Mouse (Mus musculus): ENCODE results near the gene Gm49450. TPM values are rescaled to one million over a fixed set of nuclear protein-coding genes. Genes with fewer than 3 reads are reported as not detected.

Gm49450 gene
- polyA plus RNA-seq (2017; shearing (Covaris generic)), result not detected

- ATAC-seq, result peak; percentile 97
Observed at GRCm38 (mm10) chr15:98953401-98954356, at the start of gene Gm49450, which contains the start of gene Tuba1a. Gene Gm49450 (minus strand): TSS chr15:98953551. Gene Tuba1a (minus strand): TSS chr15:98953703.

DNA sequence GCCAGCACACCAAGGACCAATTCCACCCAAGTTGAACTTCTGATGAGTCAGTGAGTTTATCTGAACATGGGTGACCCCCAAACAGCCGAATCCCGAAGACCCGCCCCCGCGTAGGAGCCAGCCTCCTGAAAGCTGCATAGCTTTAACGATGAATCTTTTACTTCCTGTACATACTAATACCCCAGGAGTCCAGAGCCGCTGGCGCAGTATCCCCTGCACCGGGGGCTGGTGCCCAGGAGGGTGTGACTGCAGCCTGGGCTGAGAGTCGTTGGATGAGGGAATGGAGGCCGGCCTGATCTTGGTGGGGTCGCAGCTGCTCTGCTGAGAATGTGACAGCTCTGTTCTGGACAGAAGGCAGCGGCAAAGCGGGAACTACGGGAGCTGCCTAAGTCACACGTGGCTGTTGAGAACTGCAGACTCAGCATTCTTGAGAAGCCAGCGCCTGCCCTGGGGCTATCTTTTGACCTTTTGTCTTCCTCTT lies 48.1 kb upstream of the Gm49450 start:
- ATAC-seq, result no peak

GRCm38 (mm10) chr15:99000535-99001283 lies 47.4 kb upstream of the Gm49450 start:
- no peak for ATAC-seq

- ATAC-seq, result no peak
Observed at GRCm38 (mm10) chr15:98998775-98999157, 45.4 kb upstream of the Gm49450 start.

DNA sequence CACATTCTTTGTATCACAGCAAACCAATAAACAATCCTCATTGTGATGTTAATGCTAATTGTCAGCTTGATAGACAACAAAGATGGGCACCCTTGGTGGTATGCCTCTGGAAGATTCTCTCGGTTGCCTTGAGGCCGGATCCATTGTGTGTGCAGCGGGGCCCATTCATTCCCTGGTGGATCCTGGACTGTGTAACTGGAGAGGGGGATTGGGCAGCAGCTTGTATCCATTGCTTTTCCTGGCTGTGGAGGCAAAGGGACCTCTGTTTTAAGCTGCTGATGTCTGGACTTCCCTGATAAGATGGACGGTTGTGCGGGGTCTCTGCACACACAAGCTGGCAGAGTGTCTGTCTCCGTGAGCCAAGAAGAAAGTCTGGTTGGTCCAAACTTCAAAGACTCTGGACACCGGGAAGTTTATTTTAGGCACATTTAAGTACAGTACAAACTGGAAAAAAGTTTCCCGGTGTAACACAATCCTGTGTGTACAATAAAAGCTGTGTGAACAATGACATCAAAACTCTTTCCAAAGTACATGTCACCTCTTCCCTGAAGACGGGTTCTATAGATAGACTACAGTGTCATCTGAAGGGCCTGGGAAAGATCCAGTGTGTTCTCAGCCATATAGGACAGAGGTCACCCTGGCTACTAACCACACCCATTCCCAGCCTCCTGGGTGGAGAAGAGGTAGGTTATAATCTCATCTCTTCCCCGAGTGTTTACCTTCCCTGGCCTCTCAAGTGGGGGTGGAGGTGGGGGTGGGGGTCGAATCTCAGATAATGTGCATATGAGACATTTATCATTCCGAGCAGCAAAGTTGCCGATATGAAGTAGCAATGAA lies 44.8 kb upstream of the Gm49450 start:
- no peak for ATAC-seq

DNA sequence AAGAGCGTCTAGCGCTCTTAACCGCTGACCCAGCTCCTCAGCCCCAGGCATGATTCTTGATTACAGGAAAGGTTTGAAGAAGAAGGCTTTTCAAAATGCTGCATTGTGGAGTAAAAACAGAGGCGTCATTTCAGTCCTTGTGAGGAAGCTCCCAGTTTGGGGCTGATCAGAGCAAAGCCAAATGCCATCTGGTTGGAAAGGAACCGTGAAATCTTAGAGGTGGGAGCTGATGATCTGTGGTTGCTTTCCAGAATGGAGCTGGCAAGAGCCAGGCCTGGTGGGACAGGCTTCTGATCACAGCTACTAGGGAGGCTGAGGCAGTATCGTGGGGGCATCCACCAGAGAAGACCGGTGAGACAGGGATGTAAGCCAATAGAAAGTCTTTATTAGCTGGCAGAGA lies 43.5 kb upstream of the Gm49450 start:
- no peak for ATAC-seq

- no peak for ATAC-seq
Observed at GRCm38 (mm10) chr15:98994957-98995520, 41.7 kb upstream of the Gm49450 start.

GRCm38 (mm10) chr15:98993865-98994264 lies 40.5 kb upstream of the Gm49450 start:
- ATAC-seq, result peak; percentile 69

- ATAC-seq, result peak; percentile 73
Observed at GRCm38 (mm10) chr15:98993093-98993793, 39.9 kb upstream of the Gm49450 start.

- peak; percentile 55 for ATAC-seq
Observed at GRCm38 (mm10) chr15:98992086-98992912, 38.9 kb upstream of the Gm49450 start.

DNA sequence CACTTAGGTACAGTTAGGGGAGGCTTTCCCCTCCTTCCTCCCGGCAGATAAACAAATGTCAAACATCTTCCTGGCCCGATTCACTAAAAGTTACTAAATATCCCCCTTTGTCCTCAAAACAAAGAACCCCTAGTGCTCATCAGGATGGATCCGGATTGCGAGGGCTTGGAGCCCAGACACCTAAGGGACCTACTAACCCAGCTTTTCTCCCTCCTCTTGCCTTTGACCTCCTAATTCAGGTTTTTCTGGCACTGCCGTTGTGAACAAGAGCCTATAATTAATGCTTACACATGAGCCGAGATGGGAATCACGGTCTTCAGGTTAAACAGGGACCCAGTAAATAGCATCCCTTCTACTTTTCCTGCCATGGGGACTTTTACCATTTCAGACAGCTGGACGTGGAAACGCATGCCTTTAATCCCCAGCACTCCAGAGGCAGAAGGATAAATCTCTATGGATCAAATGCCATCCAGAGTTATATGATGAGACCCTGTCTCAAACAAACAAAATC lies 38.2 kb upstream of the Gm49450 start:
- no peak for ATAC-seq

DNA sequence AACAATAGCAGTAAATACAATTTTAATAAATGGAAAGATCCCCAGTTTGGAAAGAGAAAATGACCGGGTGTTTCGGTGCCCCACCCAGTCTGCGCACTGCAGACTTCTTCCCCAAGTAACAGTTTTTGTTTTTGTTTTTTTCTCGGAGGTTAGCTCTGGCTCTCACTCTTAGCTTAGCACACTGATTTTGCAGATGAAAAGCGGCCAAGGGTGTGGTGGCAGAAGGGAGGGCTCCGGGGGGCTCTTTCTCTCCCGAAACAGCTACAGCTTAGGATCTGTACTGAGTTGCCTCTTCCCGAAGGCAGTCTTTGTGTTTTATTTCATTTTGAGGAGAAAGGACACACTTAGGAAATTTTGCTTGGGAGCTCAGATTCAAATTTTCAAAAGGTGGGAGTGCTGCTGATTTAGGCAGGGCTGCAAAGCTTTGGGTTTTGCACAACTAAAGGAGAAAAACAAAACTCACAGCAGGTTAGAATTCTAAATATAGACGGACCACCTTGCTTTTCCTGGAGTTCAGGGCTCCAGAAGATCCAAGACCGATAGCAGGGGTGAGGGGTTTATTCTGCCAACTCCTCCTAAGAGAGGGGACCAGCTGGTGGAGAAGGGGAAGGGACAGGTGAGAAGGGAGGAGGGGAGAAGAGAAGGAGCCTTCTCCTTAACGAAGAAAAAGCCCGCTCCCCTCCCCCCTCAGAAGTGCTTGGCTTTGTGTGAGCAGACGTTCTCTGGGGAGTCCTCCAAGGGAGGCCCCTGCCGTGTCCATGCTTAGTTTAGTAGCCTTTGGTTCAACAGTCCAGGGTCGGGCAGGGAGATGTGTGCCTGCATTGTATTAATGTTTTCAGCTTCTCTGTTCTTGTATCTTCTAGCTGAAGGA lies 37.6 kb upstream of the Gm49450 start:
- no peak for ATAC-seq

DNA sequence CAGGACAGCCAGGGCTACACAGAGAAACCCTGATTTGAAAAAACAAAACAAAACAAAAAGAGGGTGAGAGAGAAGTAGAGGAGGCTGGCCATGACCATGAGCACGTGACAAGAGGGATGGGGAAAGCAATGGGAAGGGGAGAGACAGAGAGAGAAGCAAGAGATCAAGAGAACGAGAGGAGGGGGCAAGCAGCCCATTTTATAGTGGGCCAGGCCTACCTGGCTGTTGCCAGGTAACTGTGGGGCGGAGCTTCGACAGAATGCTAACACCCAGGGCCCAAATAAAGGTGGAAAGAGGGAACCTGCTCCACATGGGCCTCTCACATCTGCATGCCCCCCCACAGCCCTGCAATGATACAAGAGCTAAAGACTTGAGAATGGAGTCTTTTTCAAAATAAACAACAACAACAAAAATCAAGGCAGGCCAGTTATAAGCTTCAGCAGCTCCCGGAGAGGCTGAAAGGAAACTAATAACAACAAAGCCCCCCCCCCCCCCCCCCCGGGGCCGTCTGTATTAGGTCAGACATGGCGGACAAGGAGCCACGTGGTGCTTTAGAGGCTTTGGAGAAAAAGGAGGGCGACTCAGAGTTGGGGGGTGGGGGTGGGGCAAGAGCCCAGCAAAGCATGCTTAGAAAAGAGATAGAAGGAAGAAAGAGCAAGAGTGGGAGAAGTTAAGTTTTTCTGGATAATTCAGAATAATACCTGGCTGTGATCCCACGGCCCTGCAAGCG lies 36.5 kb upstream of the Gm49450 start:
- no peak for ATAC-seq

GRCm38 (mm10) chr15:98988787-98989186 lies 35.4 kb upstream of the Gm49450 start:
- no peak for ATAC-seq

DNA sequence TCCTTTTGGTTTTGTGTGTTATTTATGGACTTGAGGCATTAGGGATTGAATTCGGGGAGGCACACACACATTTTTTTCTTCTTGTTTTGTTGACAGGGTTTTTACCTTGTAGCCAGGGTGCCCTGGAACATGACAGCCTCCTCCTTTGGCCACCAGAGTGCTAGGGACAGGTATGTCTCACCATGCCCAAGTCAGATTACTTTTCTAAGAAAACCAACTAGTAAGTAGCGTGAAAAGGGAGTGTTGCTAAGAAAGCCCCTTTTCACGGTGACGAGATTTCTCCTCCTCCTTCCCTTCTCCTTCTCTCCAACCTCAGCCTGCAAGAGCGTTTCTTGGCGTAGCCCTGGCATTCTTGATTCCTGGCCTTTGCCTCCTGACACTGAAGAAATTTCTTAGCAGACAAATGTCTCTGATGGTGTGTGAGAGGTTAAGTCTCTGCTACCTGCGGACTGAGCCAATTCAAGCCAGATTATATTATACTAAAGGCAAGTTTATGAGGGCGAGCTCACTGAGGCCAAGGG lies 34.4 kb upstream of the Gm49450 start:
- no peak for ATAC-seq

GRCm38 (mm10) chr15:98987077-98987630 lies 33.8 kb upstream of the Gm49450 start:
- ATAC-seq, result no peak

- ATAC-seq, result no peak
Observed at GRCm38 (mm10) chr15:98985982-98986715, 32.8 kb upstream of the Gm49450 start.
